Mouse (Mus musculus) left cerebral cortex, adult 11 months (tissue): ENCODE results near the gene Nrl.

ENCODE experiments used
- DNase-seq: peaks from one replicate; pipeline ENCODE4 v3.0.0; 2022; ENCODE audit warnings: low spot score

Nrl gene

DNA sequence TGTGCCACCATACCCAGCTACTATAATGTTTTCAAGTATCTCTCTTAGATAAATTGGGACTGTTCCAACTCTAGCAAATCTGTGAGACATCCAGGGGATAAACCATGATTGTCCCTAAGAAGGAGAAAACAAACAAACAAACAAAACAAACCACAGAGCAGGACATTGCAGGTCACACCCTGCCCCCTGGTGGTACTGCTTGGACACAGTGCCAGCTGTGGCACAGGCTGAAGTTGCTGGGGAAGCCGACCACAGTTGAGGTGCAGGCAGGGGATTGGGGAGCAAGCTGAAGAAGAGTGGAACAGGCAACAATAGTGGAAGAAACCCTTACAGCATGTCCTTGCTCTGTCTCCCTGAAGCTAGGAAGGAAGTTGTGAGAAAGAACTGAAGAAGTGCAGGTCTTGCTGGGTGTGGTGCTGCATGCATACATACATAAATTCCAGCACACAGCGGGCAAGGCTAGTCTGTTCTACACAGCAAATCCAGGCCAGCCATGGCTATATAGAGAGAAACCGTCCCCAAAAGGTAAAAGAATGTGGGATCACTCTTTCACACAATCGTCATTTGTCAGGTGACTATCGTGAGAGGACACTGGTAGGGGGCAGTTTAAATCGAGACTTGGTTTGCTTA, 11.4 kb upstream of the Nrl start:
- no peak for DNase-seq

DNA sequence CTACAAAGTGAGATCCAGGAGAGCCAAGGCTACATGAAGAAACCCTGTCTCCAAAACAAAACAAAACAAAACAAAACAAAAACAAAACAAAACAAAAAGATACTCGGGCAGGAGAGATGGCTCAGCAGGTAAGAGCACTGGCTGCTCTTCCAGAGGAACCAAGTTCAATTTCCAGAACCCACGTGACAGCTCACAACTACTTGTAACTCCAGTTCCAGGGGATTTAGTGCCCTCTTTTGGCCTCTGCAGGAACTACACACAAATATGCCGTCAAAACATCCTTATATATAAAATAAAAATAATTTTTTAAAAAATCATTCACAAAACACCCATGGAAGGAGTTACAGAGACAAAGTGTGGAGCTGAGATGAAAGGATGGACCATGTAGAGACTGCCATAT, 3.2 kb upstream of the Nrl start:
- no peak for DNase-seq

DNA sequence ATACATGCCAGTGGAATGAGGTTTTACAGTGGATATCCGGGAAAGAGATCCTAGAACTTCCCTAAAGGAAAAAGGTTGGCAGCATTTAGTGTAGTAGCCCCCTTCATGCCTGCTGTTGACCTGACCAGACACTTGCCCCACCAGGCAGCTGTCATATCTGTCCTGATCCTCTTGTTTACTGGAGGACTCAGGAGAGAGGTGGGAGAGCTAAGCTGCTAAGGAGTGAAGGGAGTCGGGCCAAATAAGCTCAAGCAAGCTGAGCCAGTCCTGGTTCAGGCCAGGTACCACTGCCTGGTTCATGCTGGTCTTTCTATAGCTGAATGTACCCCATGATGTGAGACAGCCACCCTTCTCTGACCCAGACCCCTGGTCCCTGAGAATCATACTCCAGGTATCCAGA, 1.9 kb upstream of the Nrl start:
- no peak for DNase-seq

DNA sequence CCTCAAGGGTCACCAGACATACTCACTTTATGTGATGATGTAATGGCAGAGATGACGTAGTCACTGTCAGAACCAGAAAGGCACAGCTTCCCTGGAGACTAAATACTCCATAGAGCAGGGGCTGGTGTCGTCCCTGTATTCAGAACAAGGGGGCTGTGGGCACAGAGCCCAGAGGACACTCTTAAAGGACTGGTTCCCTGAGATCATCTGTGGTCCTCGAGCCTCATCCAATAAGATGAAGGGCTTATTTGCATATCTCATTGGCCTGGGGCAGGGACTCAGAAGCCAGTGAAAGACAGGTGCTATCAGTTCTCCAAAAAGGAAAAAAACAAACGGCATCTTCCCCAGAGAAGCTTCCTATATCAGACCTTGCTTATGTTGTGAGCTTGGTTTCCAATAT, 719 bp downstream of the Nrl start:
- no peak for DNase-seq

DNA sequence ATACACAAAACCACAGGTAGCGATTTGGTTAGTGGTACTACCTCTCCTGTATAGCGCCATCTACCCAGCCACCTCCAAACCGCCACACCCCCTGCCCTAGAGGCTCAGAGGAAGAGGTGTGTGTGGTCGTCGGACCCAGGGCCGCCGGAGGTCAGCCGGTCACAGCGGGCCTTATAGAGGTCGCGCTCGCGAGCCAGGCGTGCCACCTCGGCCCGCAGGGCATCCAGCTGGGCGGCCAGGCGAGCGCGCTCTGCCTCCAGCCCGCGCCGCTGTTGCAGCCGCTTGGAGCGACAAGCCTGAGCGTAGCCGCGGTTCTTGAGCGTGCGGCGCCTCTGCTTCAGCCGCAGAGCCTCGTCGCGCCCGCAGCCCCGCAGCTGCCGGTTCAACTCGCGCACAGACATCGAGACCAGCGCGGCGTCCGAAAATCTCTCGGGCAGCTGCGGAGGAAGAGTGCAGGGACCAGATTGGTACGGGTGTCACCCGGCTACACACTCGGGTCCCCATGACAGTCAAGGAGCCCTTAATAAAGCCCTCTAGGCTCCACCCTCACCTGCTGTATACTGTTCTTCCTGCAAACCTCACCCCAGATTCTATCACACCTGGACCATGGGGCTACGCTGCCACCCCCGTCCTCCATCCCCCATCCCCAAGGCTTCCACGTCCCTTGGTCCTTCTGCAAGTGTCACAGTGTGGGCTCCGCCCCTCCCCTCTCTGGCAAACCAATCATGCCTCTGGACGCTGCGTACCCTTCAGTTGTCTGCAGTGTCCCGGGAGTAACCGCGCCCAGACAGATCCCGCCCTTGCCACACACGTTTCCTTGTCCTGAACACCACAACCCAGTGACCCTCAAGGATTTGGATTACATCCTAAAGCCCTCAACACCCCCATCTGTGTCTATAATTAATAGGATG, 4.1 kb downstream of the Nrl start:
- DNase-seq: no peak

DNA sequence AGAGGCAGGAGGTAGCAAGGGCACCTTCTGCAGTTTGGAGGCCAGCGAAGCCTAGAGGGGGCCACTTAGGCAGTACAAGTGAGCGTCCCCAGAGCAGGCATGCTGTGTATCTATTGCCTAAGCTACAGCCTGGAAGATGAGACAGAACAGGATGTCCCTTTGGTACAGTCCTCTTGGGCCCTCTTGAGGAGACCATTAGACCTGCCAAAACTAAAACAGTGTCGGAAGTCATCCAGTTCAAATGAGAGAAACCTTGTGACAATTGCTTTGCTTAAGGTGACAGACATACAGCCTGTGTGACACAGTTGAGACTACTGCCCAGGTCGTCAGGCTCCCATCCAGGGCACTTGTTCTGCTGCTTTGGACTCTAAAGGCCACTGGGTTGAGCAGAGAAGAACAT, 5.2 kb downstream of the Nrl start:
- no peak for DNase-seq

DNA sequence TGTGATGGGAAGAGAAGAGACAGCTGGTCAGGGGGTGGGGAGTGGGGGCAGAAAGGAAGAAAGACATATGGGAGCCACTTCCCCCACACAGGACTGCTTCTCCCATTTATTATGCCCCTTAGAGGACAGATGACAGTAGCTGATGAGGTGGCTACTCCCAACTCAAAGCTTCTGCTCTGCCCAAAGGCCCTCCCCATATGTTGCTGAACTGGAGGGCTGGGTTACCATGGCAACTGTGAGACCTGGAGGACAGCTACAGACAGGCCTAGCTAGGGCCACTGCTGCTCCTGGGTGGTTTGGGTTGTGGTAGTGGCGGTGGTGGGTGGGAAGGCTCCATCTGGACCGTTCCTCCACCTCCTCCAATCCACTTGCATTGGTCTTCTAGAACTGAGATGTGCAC, 5.9 kb downstream of the Nrl start:
- DNase-seq: peak; percentile 56

DNA sequence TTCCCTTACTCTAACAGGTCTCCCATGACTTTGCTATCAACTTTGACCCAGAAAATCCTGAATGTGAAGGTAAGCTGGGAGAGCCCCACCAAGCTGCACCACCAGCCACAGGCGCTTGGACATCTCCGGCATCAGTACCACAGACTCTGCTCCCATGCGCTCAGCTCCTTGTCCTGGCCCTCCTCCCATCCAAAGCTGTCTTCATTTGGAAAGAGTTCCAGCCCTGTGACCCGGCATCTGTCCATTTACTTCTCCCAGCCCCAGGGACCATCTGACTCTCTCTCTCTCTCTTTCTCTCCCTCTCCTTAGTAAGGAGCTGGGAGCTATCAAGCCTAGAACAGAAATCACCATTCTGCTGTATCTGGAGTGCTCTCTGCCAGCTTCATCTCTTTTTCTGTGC, 8.9 kb downstream of the Nrl start:
- no peak for DNase-seq

DNA sequence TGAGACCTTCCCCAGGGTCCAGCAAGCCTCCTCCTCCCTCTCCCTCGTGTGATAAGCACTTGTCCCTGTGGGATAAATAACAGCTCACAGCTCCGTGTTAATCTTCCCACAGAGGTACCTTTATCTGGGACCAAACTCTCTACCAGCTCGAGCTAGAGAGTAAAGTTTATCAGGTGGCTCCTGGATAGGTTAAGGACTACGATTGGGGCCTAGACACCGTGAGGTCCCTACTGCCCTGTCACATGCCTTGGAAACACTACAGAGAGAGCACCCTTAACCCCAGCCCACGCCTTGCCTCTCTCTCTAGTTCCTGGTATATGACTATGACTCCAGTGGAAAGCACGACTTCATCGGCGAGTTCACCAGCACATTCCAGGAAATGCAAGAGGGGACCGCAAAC, 10.9 kb downstream of the Nrl start:
- no peak for DNase-seq

DNA sequence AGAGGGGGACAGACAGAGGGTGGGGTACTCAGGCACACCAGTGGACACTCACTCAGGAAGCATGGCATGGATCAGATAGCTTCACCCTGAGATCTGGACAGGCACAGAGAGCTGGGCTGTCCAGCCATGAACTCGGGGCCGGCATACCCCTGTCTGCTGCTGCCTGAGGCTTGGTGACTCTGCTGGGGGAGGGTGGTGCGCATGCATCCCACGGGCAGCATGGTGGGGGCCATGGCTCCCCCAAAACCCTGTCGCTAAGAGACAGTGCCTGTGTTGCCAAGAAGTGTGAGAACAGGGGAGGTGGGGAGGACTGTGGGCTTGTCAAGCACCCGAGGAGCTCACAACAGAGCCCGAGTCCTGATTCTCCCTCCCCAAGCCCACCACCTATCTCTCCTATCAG, 13.7 kb downstream of the Nrl start:
- DNase-seq: no peak

DNA sequence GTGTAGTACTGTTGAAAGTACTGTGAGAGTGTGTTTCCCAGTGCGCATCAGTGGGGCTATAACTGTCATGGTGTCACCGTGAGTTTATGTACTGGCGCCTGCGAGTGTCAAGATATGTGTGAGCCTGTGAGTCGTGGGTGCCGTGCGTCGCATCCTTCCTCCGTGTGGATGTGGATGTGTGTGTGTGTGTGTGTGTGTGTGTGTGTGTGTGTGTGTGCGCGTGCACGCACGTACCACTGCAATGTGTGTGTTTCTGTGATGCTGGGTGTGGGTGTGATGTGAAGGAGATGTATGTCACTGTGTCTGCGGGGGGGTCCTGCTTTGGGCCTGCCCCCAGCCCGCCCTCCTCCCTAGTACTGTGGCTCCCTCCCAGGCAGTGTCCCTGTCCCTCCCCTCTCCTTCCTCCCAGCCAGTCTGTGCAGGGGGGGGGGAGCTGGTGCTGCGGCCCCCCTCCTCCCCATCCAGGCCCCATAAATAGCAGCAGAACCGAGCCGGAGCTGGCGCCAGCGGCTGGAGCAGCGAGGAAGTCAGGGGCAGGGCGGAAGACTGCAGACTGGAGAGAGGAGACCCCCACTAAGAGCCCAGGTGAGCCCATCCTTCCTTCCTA, 14.6 kb downstream of the Nrl start, which contains the start of gene Cpne6:
TSS of gene Cpne6 (plus strand) at position 321 of the 607 bp plus-strand sequence.
- no peak for DNase-seq

DNA sequence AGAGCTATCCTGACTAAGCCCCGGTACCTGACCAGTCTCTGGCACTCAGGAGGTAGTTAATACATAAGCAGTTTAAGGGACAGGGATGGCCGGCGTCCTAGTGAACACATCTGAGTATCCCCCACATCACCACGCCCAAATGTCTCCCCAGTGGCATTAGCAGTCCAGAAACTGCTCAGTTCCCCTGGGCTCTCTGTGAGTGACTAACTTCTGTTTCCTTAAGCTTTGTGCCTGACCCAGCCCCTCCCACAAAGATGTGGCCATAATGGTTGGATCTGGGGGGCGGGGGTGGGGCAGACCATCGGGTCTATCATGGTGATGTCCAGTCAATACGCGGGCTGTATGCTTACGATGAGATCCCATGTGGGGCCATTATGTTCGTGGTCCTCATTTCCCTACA, 15.2 kb downstream of the Nrl start:
- no peak for DNase-seq

DNA sequence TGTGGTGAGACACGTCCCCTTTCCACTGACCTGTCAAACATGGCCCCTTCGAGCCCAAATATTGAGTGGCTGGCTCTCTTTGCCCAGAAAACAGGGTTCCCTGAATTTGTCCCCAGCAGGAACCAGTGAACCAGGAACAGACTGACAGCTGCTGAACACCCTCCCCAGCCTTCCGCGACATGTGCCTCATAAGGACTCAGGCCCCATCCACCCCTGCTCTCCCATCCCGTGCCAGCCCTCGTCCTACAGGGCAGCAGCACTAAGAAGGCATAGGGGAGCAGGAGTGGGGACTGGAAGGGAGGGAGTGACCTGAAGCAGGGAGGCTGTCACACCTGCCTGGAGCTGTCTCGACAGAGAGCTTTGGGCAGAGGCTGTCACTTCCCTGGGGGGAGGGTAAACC, 17.0 kb downstream of the Nrl start:
- no peak for DNase-seq

DNA sequence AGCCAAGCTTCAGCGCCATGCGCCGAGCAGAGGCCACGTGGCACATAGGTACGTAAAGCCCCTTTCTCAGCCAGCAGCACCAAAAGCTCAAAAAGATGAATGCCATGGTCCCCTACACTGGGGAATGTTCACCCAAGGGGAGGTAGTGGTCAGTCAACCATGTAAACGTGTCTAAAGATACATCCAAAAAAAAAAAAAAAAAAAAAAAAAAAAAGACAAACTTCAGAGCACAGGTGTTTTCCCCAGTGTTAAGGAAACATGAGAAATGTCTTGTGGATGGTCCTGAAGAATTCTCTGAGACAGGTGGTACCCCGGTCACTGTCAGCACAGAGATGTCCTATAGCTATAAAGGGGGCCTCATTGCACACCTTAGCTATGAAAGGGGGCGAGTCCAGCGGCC, 19.2 kb downstream of the Nrl start:
- no peak for DNase-seq

DNA sequence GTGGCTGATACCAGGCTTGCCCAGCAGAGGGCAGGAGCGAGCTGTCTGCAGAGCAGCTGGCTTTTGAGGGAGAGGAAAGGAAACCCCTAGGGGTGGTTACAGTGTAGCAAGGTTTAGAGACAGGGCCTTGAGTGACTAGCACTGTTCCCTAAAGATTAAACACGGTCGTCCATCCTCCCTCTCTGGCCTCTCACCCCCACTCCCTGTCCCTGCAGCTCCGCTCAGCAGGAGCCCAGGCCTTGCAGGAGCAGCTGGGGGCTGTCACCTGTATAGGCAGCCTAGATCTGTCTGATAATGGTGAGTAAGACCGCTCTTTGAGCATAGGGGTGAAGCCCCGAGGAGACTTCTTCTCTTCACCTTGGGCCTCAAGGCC, 27.3 kb downstream of the Nrl start:
- DNase-seq: peak; percentile 64

DNA sequence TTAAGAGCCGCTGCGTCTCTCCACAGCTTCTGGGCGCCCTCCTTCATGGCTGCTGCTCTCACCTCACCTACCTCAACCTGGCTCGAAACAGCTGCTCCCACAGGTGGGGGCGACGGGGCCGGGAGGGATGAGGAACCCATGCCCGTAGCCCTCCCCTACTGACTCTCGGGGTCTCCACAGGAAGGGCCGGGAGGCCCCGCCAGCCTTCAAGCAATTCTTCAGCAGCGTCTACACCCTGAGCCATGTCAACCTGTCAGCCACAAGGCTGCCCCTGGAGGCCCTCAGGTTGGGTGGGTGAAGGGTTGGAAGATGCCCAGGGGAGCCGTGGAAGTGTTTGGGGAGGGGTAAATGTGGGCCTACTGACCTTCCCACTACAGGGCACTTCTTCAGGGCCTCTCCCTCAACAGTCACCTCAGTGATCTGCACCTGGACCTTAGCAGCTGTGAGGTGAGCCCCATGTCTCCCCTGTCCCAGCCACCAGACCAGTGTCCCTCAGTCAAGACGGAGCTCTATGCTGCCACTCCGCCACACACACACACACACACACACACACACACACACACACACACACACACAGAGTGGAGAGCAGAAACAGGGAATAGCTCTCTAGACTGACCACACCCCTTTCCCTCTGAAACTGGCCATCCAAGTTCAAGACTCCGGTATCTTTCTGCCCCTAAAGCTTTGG, 27.9 kb downstream of the Nrl start:
- DNase-seq: no peak

DNA sequence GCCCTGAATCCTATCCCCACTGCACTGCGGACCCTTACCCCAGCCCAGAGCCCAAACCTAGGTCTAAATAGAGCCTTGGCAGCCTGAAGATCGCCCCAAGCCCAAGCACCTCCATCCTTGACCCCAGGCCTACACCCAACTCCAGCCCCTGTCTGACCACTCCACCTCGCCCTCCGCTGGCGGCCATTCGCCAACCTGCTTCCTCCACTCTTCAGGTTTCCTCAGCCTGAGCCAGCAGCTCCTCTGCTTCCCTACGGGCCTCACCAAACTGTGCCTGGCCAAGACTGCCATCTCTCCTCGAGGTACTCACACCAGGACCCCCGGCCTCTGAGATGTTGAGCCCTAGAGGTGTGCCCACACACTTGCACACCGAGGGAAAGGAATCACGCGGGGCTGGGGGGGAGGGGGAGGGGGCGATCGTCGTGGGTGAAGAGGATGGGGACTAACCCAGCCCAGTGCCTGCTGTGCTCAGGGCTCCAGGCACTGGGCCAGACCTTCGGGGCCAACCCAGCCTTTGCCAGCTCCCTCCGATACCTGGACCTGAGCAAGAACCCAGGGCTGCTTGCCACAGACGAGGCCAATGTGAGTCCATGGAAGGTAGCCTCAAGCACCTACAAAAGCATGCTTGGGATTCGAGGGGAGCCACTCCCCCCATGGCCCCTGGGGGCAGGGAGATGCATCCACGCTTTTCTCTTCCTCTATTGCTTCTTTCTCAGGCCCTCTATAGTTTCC, 29.1 kb downstream of the Nrl start:
- DNase-seq: no peak

DNA sequence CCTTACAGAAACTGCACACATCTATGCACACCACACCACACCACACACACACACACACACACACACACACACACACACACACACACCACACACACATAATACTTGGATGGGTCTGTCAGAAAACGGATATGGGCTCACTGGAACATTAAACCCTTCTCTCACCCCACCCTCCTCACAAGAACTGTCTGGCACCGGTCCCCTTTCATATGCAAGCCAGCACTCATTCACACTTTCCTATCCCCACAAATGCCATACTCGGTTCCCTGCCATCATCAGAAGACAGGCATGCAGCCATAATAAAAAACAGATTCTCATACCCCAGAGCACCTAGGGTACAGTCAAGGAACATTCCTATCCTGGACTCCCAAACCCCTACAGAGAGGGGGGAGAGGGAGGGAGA, 32.7 kb downstream of the Nrl start:
- no peak for DNase-seq

DNA sequence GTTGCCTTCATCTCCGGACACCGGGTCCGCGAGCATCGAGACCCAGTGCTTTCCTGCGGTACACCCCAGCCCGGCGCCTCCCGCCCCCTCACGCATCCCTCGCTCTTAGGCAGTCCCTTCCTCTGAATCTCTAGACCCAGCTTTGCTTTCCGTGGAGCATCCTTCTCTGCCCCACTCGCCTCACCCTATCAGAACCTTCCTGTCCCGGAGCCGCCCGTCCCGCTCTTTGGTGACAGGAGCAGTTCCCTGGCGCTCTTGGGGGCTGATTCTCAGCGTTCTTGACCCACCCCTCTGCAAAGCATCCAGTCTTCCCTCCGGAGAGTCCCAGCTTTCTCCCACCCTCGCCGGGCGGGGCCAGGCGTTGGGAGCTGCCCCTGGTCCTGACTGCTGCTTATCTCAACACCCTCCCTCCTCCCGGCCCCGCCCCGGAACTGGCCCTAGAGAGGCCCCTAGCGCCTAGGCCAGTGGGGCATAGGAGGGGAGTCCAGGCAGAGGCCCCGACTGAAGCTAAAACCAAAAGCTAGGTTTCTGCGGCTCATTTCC, 33.4 kb downstream of the Nrl start:
- no peak for DNase-seq

DNA sequence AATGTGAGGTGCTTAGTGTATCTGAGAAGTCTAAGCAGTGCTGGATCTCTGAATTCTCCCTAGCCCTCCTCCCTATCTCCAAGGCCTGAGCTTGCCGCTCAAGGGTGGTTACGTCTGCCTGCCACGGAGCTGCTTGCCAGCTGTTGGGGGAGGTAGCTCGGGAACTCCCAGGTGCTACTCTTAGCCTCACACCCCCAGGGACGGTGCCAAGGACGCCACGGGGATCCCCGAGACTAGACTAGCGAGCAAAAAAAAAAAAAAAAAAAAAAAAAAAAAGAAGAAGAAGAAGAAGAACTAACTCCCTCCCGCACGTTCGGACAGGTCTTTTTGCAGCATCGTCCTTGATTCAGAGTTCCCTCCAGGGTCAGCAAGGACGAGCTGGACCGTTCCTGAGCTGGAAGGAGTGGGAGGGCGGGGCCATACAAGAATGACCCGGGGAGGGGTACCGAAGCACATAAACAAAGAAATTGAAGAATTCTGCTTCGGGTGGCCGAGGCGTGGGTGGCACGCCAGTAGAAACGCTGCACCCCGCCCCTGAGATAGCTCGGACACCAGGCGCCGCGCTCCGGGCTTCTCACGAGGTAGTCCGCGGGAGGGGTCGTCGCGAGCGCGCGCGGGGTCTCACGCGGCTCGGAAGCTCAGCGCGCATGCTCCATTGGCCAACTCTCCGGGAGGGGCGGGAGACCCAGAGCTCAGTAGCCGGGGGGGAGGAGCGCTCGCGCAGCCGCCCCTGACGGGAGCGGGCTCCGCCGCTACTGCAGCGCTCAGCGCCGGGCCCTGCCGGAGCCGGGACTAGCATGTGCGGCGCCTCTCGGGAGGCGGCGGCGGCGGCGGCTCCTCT, 34.2 kb downstream of the Nrl start, which contains the start of gene Carmil3:
TSS of gene Carmil3 (plus strand) at position 291 of the 841 bp plus-strand sequence.
- peak; percentile 82 for DNase-seq

DNA sequence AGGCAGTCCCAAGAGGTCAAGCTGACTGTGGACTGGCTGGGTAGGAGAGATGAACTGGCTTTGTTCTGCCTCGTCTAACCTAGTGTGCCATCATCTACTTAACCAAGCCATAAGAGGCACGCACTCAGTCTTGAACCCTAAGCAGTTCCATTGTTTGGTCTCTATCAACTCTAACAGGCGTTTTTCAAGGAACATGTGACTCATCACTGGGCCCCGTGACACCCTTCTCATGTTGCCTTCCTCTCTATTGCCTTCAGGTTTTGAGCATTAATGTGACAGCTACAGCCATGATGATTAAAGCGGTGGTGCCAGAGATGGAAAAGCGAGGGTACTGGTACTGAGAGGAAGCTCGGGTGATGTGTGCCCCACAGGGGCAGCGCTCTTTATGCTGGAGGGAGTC, 37.9 kb downstream of the Nrl start:
- no peak for DNase-seq
